Mouse (Mus musculus) forebrain, embryonic 10.5 days (tissue): ENCODE data around the gene Ppm1l. TPM values are rescaled to one million over a fixed set of nuclear protein-coding genes. Genes with fewer than 3 reads are reported as not detected.

Experiments used
- DNase-seq: peaks from one replicate; pipeline ENCODE4 v3.0.0-alpha.2; 2017; ENCODE audit warnings: low spot score; ENCODE audit errors: extremely low spot score
- H3K27ac ChIP-seq: fragments of 300-500 bp; sonication (generic); 2 replicates; pipeline ENCODE4 v1.5.1; 2016; ENCODE audit warnings: mild to moderate bottlenecking
- H3K27me3 ChIP-seq: fragments of 300-500 bp; sonication (generic); 2 replicates; pipeline ENCODE4 v1.6.1; 2016; ENCODE audit warnings: mild to moderate bottlenecking; ENCODE audit not compliant: poor library complexity, severe bottlenecking
- H3K36me3 ChIP-seq: fragments of 300-500 bp; sonication (generic); replicated peaks from 2 replicates; pipeline ENCODE4 v1.6.1; 2016; ENCODE audit warnings: mild to moderate bottlenecking, moderate library complexity
- H3K4me1 ChIP-seq: fragments of 300-500 bp; sonication (generic); 2 replicates; pipeline ENCODE4 v1.6.1; 2016
- H3K4me3 ChIP-seq: fragments of 300-500 bp; sonication (generic); 2 replicates; pipeline ENCODE4 v1.5.1; 2016; ENCODE audit warnings: mild to moderate bottlenecking, moderate library complexity
- H3K9me3 ChIP-seq: fragments of 300-500 bp; sonication (generic); 2 replicates; pipeline ENCODE4 v1.6.1; 2016; ENCODE audit warnings: mild to moderate bottlenecking, moderate library complexity
- WGBS: fragments of 180-500 bp; shearing (Covaris S2); methylation state at CpG from one replicate; pipeline ENCODE4 v1.1.7; 2016; 5-methylcytosine and 5-hydroxymethylcytosine counted together
- polyA plus RNA-seq: library from polyadenylated mRNA; unstranded; fragments of >200 nt; fragmentation: Nextera tagmentation; extraction: Ambion mirVana; gene quantifications from 2 replicates; pipeline ENCODE4 v1.2.1, GENCODE M21; 2016

The Ppm1l gene
- polyA plus RNA-seq, 1 experiment from 2014 or later, result 9.8 TPM

- H3K9me3 ChIP-seq, result no peaks in the 10 kb centered on the region
- peaks cover 10% of the 10 kb centered on the region for H3K4me1 ChIP-seq
- no peak overlapping the region for H3K4me3 ChIP-seq
- no peaks in the 10 kb centered on the region for H3K27me3 ChIP-seq
- H3K27ac ChIP-seq, result no peak overlapping the region
- 98% methylated on average over 1 of the region's 1 CpGs for WGBS
- peaks cover 14% of the 10 kb centered on the region; the same call in 1 of the 2 replicates for H3K36me3 ChIP-seq
- no peak for DNase-seq
Observed at GRCm38 (mm10) chr3:69583798-69584197, 267.1 kb downstream of the Ppm1l start.

GRCm38 (mm10) chr3:69588101-69588760 lies 271.6 kb downstream of the Ppm1l start:
- H3K4me1 ChIP-seq, result peaks cover 10% of the 10 kb centered on the region
- H3K27me3 ChIP-seq, result no peaks in the 10 kb centered on the region
- DNase-seq, result no peak

GRCm38 (mm10) chr3:69593426-69593825 lies 276.8 kb downstream of the Ppm1l start:
- H3K27me3 ChIP-seq, result no peaks in the 10 kb centered on the region; the same call in 1 of the 2 replicates
- DNase-seq, result no peak
- peaks cover 5% of the 10 kb centered on the region; the same call in 1 of the 2 replicates for H3K9me3 ChIP-seq
- H3K4me3 ChIP-seq, result no peak overlapping the region
- peaks cover 17% of the 10 kb centered on the region for H3K4me1 ChIP-seq
- H3K36me3 ChIP-seq, result peaks cover 15% of the 10 kb centered on the region; the same call in 1 of the 2 replicates
- WGBS, result 91% methylated on average over 8 of the region's 8 CpGs
- H3K27ac ChIP-seq, result no peak overlapping the region

More at GRCm38 (mm10) chr3:69588101-69588760, 271.6 kb downstream of the Ppm1l start:
- WGBS, result 37% methylated on average over 10 of the region's 10 CpGs
- no peak overlapping the region for H3K4me3 ChIP-seq
- H3K9me3 ChIP-seq, result peaks cover 5% of the 10 kb centered on the region; the same call in 1 of the 2 replicates
- H3K36me3 ChIP-seq, result peaks cover 16% of the 10 kb centered on the region; the same call in 1 of the 2 replicates
- H3K27ac ChIP-seq, result no peak overlapping the region

GRCm38 (mm10) chr3:69594071-69594470 lies 277.4 kb downstream of the Ppm1l start:
- no peak overlapping the region for H3K4me3 ChIP-seq
- peaks cover 5% of the 10 kb centered on the region; the same call in 1 of the 2 replicates for H3K9me3 ChIP-seq
- H3K36me3 ChIP-seq, result peaks cover 15% of the 10 kb centered on the region; the same call in 1 of the 2 replicates
- peaks cover 2% of the 10 kb centered on the region for H3K27me3 ChIP-seq
- H3K4me1 ChIP-seq, result peaks cover 18% of the 10 kb centered on the region
- WGBS, result 83% methylated on average over 9 of the region's 9 CpGs
- DNase-seq, result no peak
- H3K27ac ChIP-seq, result no peak overlapping the region

- DNase-seq, result no peak
- 87% methylated on average over 3 of the region's 3 CpGs for WGBS
- Histone ChIP-seq H3K4me1 (peaks cover 21% of the 10 kb centered on the region), H3K27me3 (peaks cover 18% of the 10 kb centered on the region), H3K9me3 (no peaks in the 10 kb centered on the region), H3K36me3 (peaks cover 12% of the 10 kb centered on the region; the same call in 1 of the 2 replicates), H3K4me3 (no peak overlapping the region), H3K27ac (no peak overlapping the region)
Observed at GRCm38 (mm10) chr3:69596116-69596515, 279.5 kb downstream of the Ppm1l start.

GRCm38 (mm10) chr3:69597211-69597610 lies 280.6 kb downstream of the Ppm1l start:
- H3K4me3 ChIP-seq, result peak overlapping the region; percentile 77
- H3K4me1 ChIP-seq, result peaks cover 26% of the 10 kb centered on the region
- H3K36me3 ChIP-seq, result 0 out of 2 replicates have a peak, but pooled peaks cover 2% of the 10 kb centered on the region
- H3K9me3 ChIP-seq, result no peaks in the 10 kb centered on the region
- H3K27ac ChIP-seq, result no peak overlapping the region
- WGBS, result 95% methylated on average over 6 of the region's 6 CpGs
- no peak for DNase-seq
- H3K27me3 ChIP-seq, result peaks cover 18% of the 10 kb centered on the region

- peak overlapping the region; percentile 77 for H3K4me3 ChIP-seq
- H3K36me3 ChIP-seq, result 0 out of 2 replicates have a peak, but pooled peaks cover 2% of the 10 kb centered on the region
- H3K27ac ChIP-seq, result peak overlapping the region; percentile 90
- WGBS, result 8% methylated on average over 7 of the region's 7 CpGs
- peak; percentile 32 for DNase-seq
- H3K4me1 ChIP-seq, result peaks cover 29% of the 10 kb centered on the region
- peaks cover 18% of the 10 kb centered on the region for H3K27me3 ChIP-seq
- no peaks in the 10 kb centered on the region for H3K9me3 ChIP-seq
Observed at GRCm38 (mm10) chr3:69597816-69598215, 281.2 kb downstream of the Ppm1l start.

GRCm38 (mm10) chr3:69598261-69599165 lies 281.9 kb downstream of the Ppm1l start, which contains the start of gene B3galnt1:
Gene B3galnt1, minus strand, starts transcription at chr3:69598960.
- DNase-seq, result peak; percentile 58
- Histone ChIP-seq H3K36me3 (0 out of 2 replicates have a peak, but pooled peaks cover 2% of the 10 kb centered on the region), H3K4me3 (peak within 1 kb of the TSS; percentile 77), H3K27ac (peak within 1 kb of the TSS; percentile 90), H3K27me3 (peaks cover 18% of the 10 kb centered on the region), H3K9me3 (no peaks in the 10 kb centered on the region), H3K4me1 (peaks cover 29% of the 10 kb centered on the region)
- under 1% methylated on average over 95 of the region's 99 CpGs for WGBS

- peak; percentile 33 for DNase-seq
- Histone ChIP-seq H3K36me3 (0 out of 2 replicates have a peak, but pooled peaks cover 1% of the 10 kb centered on the region), H3K4me1 (peaks cover 29% of the 10 kb centered on the region), H3K27ac (peak overlapping the region; percentile 90), H3K27me3 (peaks cover 18% of the 10 kb centered on the region), H3K9me3 (no peaks in the 10 kb centered on the region), H3K4me3 (peak overlapping the region; percentile 77)
- WGBS, result 21% methylated on average over 5 of the region's 5 CpGs
Observed at GRCm38 (mm10) chr3:69599166-69599500, 282.5 kb downstream of the Ppm1l start.

- Histone ChIP-seq H3K27me3 (no peaks in the 10 kb centered on the region), H3K27ac (no peak overlapping the region), H3K36me3 (no peaks in the 10 kb centered on the region), H3K4me3 (no peak overlapping the region), H3K9me3 (no peaks in the 10 kb centered on the region; the same call in 1 of the 2 replicates), H3K4me1 (peaks cover 6% of the 10 kb centered on the region)
- WGBS, result 98% methylated on average over 1 of the region's 1 CpGs
- DNase-seq, result no peak
Observed at GRCm38 (mm10) chr3:69606923-69607322, 290.3 kb downstream of the Ppm1l start.

GRCm38 (mm10) chr3:69607468-69607867 lies 290.8 kb downstream of the Ppm1l start:
- H3K4me3 ChIP-seq, result no peak overlapping the region
- no peaks in the 10 kb centered on the region for H3K27me3 ChIP-seq
- H3K9me3 ChIP-seq, result peaks cover 5% of the 10 kb centered on the region; the same call in 1 of the 2 replicates
- H3K27ac ChIP-seq, result no peak overlapping the region
- H3K36me3 ChIP-seq, result no peaks in the 10 kb centered on the region
- H3K4me1 ChIP-seq, result 0 out of 2 replicates have a peak, but pooled peaks cover under 1% of the 10 kb centered on the region
- DNase-seq, result no peak
- 57% methylated on average over 1 of the region's 1 CpGs for WGBS

GRCm38 (mm10) chr3:69607909-69608308 lies 291.2 kb downstream of the Ppm1l start:
- Histone ChIP-seq H3K27ac (no peak overlapping the region), H3K9me3 (peaks cover 10% of the 10 kb centered on the region; the same call in 1 of the 2 replicates), H3K36me3 (no peaks in the 10 kb centered on the region), H3K4me3 (no peak overlapping the region), H3K4me1 (no peaks in the 10 kb centered on the region), H3K27me3 (no peaks in the 10 kb centered on the region)
- 90% methylated on average over 5 of the region's 5 CpGs for WGBS
- DNase-seq, result no peak
